Mouse (Mus musculus) erythroblast, adult 5-6 weeks (primary cell): ENCODE results near the gene Fam180a. TPM values are rescaled to one million over a fixed set of nuclear protein-coding genes. Genes with fewer than 3 reads are reported as not detected.

Experiments used
- ATAC-seq: replicated peaks from 2 replicates; pipeline ENCODE4 v1.8.0; 2016; ENCODE audit warnings: moderate number of reproducible peaks, mild to moderate bottlenecking, moderate TSS enrichment, inconsistent platforms; ENCODE audit not compliant: poor library complexity, low FRiP score, severe bottlenecking
- total RNA-seq, 2 experiments: library from RNA; stranded (forward) in 1 of 2; stranded (reverse) in 1 of 2; fragments of 150-400 nt in 1 of 2; fragments of 200-764, 138-1000 nt in 1 of 2; gene quantifications; 2 replicates each; pipeline versions ENCODE4 v1.2.3 to v1.2.4; 2015 to 2017; ENCODE audit warnings: low replicate concordance in 2 of 2

Fam180a gene
- total RNA-seq, 2 experiments from 2014 or later = not detected

GRCm38 (mm10) chr6:35271094-35271855 is 54.7 kb downstream of the Fam180a start:
- no peak for ATAC-seq

GRCm38 (mm10) chr6:35269643-35270042 is 56.3 kb downstream of the Fam180a start:
- no peak for ATAC-seq

DNA sequence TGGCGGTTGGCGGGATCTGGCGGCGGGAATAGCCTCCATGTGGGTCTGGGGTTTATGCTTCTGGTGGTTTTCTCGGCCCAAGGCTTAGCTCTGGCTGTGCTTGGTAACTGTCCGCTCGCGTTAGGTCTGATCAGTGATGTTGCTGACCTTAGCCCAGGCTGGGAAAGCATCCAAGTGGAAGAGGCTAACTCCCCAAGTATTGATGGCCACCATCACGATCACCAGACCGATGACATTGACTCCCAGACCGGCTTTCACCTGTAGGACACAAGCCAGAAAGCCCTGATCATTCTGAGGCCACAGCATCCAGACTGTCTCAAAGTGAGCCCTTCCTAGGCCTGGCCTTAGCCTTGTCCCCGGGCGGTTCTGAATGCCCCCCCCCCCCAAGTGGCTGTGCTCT is 57.2 kb downstream of the Fam180a start:
- no peak for ATAC-seq

GRCm38 (mm10) chr6:35265580-35266278 is 60.2 kb downstream of the Fam180a start:
- no peak for ATAC-seq

Other genes starting within 250 kb of the Fam180a start
- gene Cnot4, start 192.4 kb downstream of the Fam180a start, total RNA-seq (2015; ENCODE audit: low replicate concordance) = 55.8 and 71.1 TPM in 2 replicates
- gene Cnot4, start 192.4 kb downstream of the Fam180a start, total RNA-seq (2017; ENCODE audit: low replicate concordance) = 36.7 and 42.4 TPM in 2 replicates
- 13.6 and 14.0 TPM in 2 replicates for gene Nup205, start 148.7 kb downstream of the Fam180a start, total RNA-seq (2015; ENCODE audit: low replicate concordance)
- 14.2 and 17.6 TPM in 2 replicates for gene Nup205, start 148.7 kb downstream of the Fam180a start, total RNA-seq (2017; ENCODE audit: low replicate concordance)
- not detected in 2 replicates for gene Slc13a4, start 18.0 kb downstream of the Fam180a start, total RNA-seq (2015; ENCODE audit: low replicate concordance)
- not detected in 2 replicates for gene Slc13a4, start 18.0 kb downstream of the Fam180a start, total RNA-seq (2017; ENCODE audit: low replicate concordance)
- 51.5 and 52.7 TPM in 2 replicates for gene Mtpn, start 213.7 kb upstream of the Fam180a start, total RNA-seq (2015; ENCODE audit: low replicate concordance)
- gene Mtpn, start 213.7 kb upstream of the Fam180a start, total RNA-seq (2017; ENCODE audit: low replicate concordance) = 41.5 and 45.4 TPM in 2 replicates